Mouse (Mus musculus) MEL (cell line): ENCODE measurements around the gene Msgn1. TPM values are rescaled to one million over a fixed set of nuclear protein-coding genes. Genes with fewer than 3 reads are reported as not detected.

Experiments
- DNase-seq: peaks from one replicate; pipeline ENCODE4 v3.0.0; 2011; ENCODE audit warnings: low read depth, low spot score
- H3K27ac ChIP-seq: 2 replicates; pipeline ENCODE4 v1.5.1; 2012; ENCODE audit warnings: low read depth, mild to moderate bottlenecking, control low read depth, low read length, moderate library complexity; ENCODE audit not compliant: control insufficient read depth
- H3K27me3 ChIP-seq, 2 experiments: fragments of 150-350 bp in 1 of 2; sonication (generic) in 1 of 2; 2 replicates each; pipeline ENCODE4 v1.6.1; 2012; ENCODE audit warnings: low read length in 2 of 2, mild to moderate bottlenecking in 2 of 2, improper control_type of control experiment in 1 of 2, moderate library complexity in 1 of 2; ENCODE audit not compliant: insufficient read depth in 2 of 2, control insufficient read depth in 1 of 2
- H3K36me3 ChIP-seq, 2 experiments: 2 replicates each; pipeline ENCODE4 v1.6.1; 2012 to 2014; ENCODE audit warnings: low read length in 2 of 2, improper control_type of control experiment in 1 of 2, inconsistent platforms in 1 of 2, mild to moderate bottlenecking in 1 of 2; ENCODE audit not compliant: insufficient read depth in 2 of 2, control insufficient read depth in 1 of 2
- H3K4me1 ChIP-seq, 2 experiments: fragments of 150-350 bp in 1 of 2; sonication (generic) in 1 of 2; 2 replicates each; pipeline ENCODE4 v1.6.1; 2012; ENCODE audit warnings: low read length in 2 of 2, improper control_type of control experiment in 1 of 2, mild to moderate bottlenecking in 1 of 2; ENCODE audit not compliant: insufficient read depth in 2 of 2, control insufficient read depth in 1 of 2
- H3K4me3 ChIP-seq, 2 experiments: fragments of 150-350 bp in 1 of 2; sonication (generic) in 1 of 2; 2 replicates each; pipeline ENCODE4 v1.5.1; 2012; ENCODE audit warnings: low read depth in 2 of 2, low read length in 2 of 2, mild to moderate bottlenecking in 2 of 2, moderate library complexity in 2 of 2, control low read depth in 1 of 2, improper control_type of control experiment in 1 of 2; ENCODE audit not compliant: control insufficient read depth in 1 of 2, insufficient read depth in 1 of 2
- H3K79me2 ChIP-seq: 2 replicates; pipeline ENCODE4 v1.6.1; 2012; ENCODE audit warnings: mild to moderate bottlenecking, low read length, moderate library complexity; ENCODE audit not compliant: control insufficient read depth, poor library complexity, insufficient read depth
- H3K9ac ChIP-seq: 2 replicates; pipeline ENCODE4 v1.6.1; 2012; ENCODE audit warnings: low read depth, mild to moderate bottlenecking, control low read depth, low read length, moderate library complexity; ENCODE audit not compliant: control insufficient read depth, poor library complexity, severe bottlenecking
- H3K9me3 ChIP-seq: fragments of 150-350 bp; sonication (generic); replicated peaks from 2 replicates; pipeline ENCODE4 v1.6.1; 2012; ENCODE audit warnings: mild to moderate bottlenecking, low read length, improper control_type of control experiment, moderate library complexity; ENCODE audit not compliant: insufficient read depth
- CHD1 ChIP-seq: IDR thresholded peaks from 2 replicates; pipeline ENCODE4 v1.6.1; 2012; ENCODE audit warnings: low read depth, mild to moderate bottlenecking, inconsistent platforms, low read length, improper control_type of control experiment
- CHD2 ChIP-seq: IDR thresholded peaks from 2 replicates; pipeline ENCODE4 v1.6.1; 2011; ENCODE audit warnings: low read length, improper control_type of control experiment
- E2F4 ChIP-seq: IDR thresholded peaks from 2 replicates; pipeline ENCODE4 v1.6.1; 2011; ENCODE audit warnings: low read depth, low read length, improper control_type of control experiment, borderline replicate concordance
- ELF1 ChIP-seq: IDR thresholded peaks from 2 replicates; pipeline ENCODE4 v1.6.1; 2014; ENCODE audit warnings: low read depth, mild to moderate bottlenecking, inconsistent platforms, low read length, improper control_type of control experiment, moderate library complexity
- EP300 ChIP-seq, 2 experiments: IDR thresholded peaks; 2 replicates each; pipeline ENCODE4 v1.6.1; 2011; ENCODE audit warnings: improper control_type of control experiment in 2 of 2, low read length in 2 of 2, low read depth in 1 of 2, mild to moderate bottlenecking in 1 of 2
- GABPA ChIP-seq: IDR thresholded peaks from 2 replicates; pipeline ENCODE4 v1.6.1; 2012; ENCODE audit warnings: low read depth, mild to moderate bottlenecking, inconsistent platforms, low read length, improper control_type of control experiment, moderate library complexity
- GATA1 ChIP-seq: IDR thresholded peaks from 2 replicates; pipeline ENCODE4 v1.6.1; 2011; ENCODE audit warnings: low read depth, low read length, improper control_type of control experiment
- JUND ChIP-seq: IDR thresholded peaks from 2 replicates; pipeline ENCODE4 v1.6.1; 2011; ENCODE audit warnings: low read depth, mild to moderate bottlenecking, improper control_type of control experiment, low read length
- NELFE ChIP-seq: IDR thresholded peaks from 2 replicates; pipeline ENCODE4 v1.6.1; 2011; ENCODE audit warnings: low read depth, low read length, improper control_type of control experiment
- NRF1 ChIP-seq: IDR thresholded peaks from 2 replicates; pipeline ENCODE4 v1.6.1; 2014; ENCODE audit warnings: low read depth, mild to moderate bottlenecking, inconsistent platforms, low read length, improper control_type of control experiment, moderate library complexity; ENCODE audit not compliant: poor library complexity, insufficient read depth, severe bottlenecking
- POLR2AphosphoS2 ChIP-seq: IDR thresholded peaks from 2 replicates; pipeline ENCODE4 v1.6.1; 2011; ENCODE audit warnings: low read length, improper control_type of control experiment
- POLR2AphosphoS5 ChIP-seq: IDR thresholded peaks from 2 replicates; pipeline ENCODE4 v1.6.1; 2012; ENCODE audit warnings: low read depth, borderline replicate concordance, mild to moderate bottlenecking, inconsistent platforms, low read length, moderate library complexity, mixed read lengths
- SIN3A ChIP-seq: IDR thresholded peaks from 2 replicates; pipeline ENCODE4 v1.6.1; 2012; ENCODE audit warnings: low read length, improper control_type of control experiment, inconsistent platforms
- TBP ChIP-seq: IDR thresholded peaks from 2 replicates; pipeline ENCODE4 v1.8.0; 2011; ENCODE audit warnings: low read depth, low read length, improper control_type of control experiment
- TCF12 ChIP-seq: IDR thresholded peaks from 2 replicates; pipeline ENCODE4 v1.6.1; 2014; ENCODE audit warnings: low read depth, mild to moderate bottlenecking, inconsistent platforms, low read length, improper control_type of control experiment, moderate library complexity
- USF2 ChIP-seq, 2 experiments: IDR thresholded peaks; 2 replicates each; pipeline ENCODE4 v1.6.1; 2011 to 2012; ENCODE audit warnings: improper control_type of control experiment in 2 of 2, low read length in 2 of 2, borderline replicate concordance in 1 of 2, inconsistent platforms in 1 of 2, low read depth in 1 of 2, mild to moderate bottlenecking in 1 of 2; ENCODE audit not compliant: insufficient read depth in 1 of 2
- ZC3H11A ChIP-seq: IDR thresholded peaks from 2 replicates; pipeline ENCODE4 v1.6.1; 2012; ENCODE audit warnings: low read depth, mild to moderate bottlenecking, inconsistent platforms, low read length, improper control_type of control experiment
- ZKSCAN1 ChIP-seq: IDR thresholded peaks from 2 replicates; pipeline ENCODE4 v1.6.1; 2012; ENCODE audit warnings: low read depth, mild to moderate bottlenecking, inconsistent platforms, low read length, improper control_type of control experiment, moderate library complexity
- ZNF384 ChIP-seq: IDR thresholded peaks from 2 replicates; pipeline ENCODE4 v1.6.1; 2012; ENCODE audit warnings: low read depth, mild to moderate bottlenecking, inconsistent platforms, low read length, improper control_type of control experiment
- polyA plus RNA-seq, 2 experiments: library from polyadenylated mRNA; stranded (reverse) in 1 of 2; unstranded in 1 of 2; fragments of >175 nt in 1 of 2; fragments of >200 nt in 1 of 2; gene quantifications; 2 replicates each; pipeline versions ENCODE4 v1.2.1 to v1.2.4; 2012; ENCODE audit warnings: low replicate concordance in 2 of 2, low read depth in 1 of 2; ENCODE audit not compliant: insufficient read length in 2 of 2, insufficient read depth in 1 of 2, missing spikeins in 1 of 2
- total RNA-seq: library from RNA; depleted of rRNA; stranded (reverse); fragments of 300-350 nt; gene quantifications from 2 replicates; pipeline ENCODE4 v1.2.3, GENCODE M21; 2012; rRNA removed

The Msgn1 gene
- total RNA-seq (not detected in 2 replicates), polyA plus RNA-seq (not detected)

DNA sequence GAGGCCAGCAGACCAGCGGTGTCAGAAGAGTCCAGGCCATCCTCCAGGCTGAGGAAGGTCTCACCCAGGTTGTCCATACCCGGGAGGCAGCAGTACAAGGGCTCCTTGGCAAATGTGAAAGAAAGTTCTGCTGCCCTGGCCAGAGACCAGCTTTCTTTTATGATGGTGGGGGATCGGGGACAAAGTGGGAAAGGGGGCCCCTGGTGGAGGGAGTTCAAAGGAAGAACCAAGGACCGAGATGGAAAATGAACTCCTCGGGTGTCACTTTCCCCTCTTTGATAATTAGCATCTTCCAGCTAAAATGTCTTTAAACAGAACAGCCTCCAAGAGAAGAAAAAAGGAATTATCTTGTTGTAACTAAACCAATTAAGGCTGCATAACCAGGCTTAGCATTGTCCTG lies at the start of gene Msgn1:
Gene Msgn1 (minus strand): TSS at position 101 of the 400 bp plus-strand sequence.
- H3K79me2 ChIP-seq, result no peaks in the 10 kb centered on the region
- H3K27ac ChIP-seq, result no peak within 1 kb of the TSS
- H3K9me3 ChIP-seq, result no peaks in the 10 kb centered on the region
- H3K4me3 ChIP-seq, result no peak within 1 kb of the TSS
- TF ChIP-seq E2F4 (no peak), USF2 (IDR thresholded peaks at IDR 0.05; ENCODE audit: borderline replicate concordance in 1 of 2, insufficient read depth in 1 of 2, low read depth in 1 of 2, low read length in 2 of 2) (no peak), CHD1 (no peak), NRF1 (no peak), NELFE (no peak), GABPA (no peak), POLR2AphosphoS5 (no peak), CHD2 (no peak), ZC3H11A (no peak)
- no peak for DNase-seq
- H3K36me3 ChIP-seq, result no peaks in the 10 kb centered on the region
- peaks cover 0 to 1% of the 10 kb centered on the region in 2 experiments; a peak in 1 of 4 replicates for H3K27me3 ChIP-seq
- no peaks in the 10 kb centered on the region for H3K4me1 ChIP-seq
- H3K9ac ChIP-seq, result no peak within 1 kb of the TSS

DNA sequence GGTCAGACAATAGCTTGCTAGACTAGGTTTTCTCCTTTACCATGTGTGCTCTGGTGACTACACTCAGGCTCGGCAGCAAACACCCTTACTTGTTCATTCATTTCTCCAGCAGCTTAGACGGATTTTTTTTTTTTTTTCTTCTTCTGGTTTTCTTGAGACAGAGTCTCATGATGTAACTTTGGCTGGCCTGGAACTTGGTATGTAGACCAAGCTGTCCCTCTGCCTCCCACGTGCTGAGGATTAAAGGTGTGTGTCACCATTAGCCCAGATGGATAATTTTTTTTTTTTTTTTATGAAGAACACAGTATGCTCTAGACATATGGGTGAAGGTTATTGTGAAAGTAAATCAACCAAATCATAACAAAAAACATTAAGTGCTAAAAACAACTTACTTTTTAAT lies 41.5 kb upstream of the Msgn1 start:
- DNase-seq, result no peak
- no peaks in the 10 kb centered on the region for H3K27me3 ChIP-seq
- no peak overlapping the region for H3K9ac ChIP-seq
- no peaks in the 10 kb centered on the region for H3K9me3 ChIP-seq
- no peaks in the 10 kb centered on the region for H3K4me1 ChIP-seq
- H3K79me2 ChIP-seq, result no peaks in the 10 kb centered on the region
- no peak overlapping the region for H3K27ac ChIP-seq
- H3K36me3 ChIP-seq, result peaks cover 0 to 9% of the 10 kb centered on the region in 2 experiments; a peak in 2 of 4 replicates
- TF ChIP-seq E2F4 (no peak), CHD1 (no peak), TBP (no peak), USF2 (IDR thresholded peaks at IDR 0.05; ENCODE audit: borderline replicate concordance in 1 of 2, insufficient read depth in 1 of 2, low read depth in 1 of 2, low read length in 2 of 2) (no peak), ELF1 (no peak), ZKSCAN1 (no peak), POLR2AphosphoS2 (no peak), SIN3A (no peak), ZNF384 (no peak), GATA1 (no peak), TCF12 (no peak), JUND (no peak), EP300 (IDR thresholded peaks at IDR 0.05; ENCODE audit: low read depth in 1 of 2, low read length in 2 of 2) (no peak)
- no peak overlapping the region for H3K4me3 ChIP-seq
